Mouse (Mus musculus) bone marrow, adult 2 months (tissue): ENCODE results near the gene Gapdh.

Experiments used
- CTCF ChIP-seq: fragments of 200-500 bp; IDR thresholded peaks from 2 replicates; pipeline ENCODE4 v1.5.1; 2011; ENCODE audit warnings: low read length, control low read depth; ENCODE audit not compliant: control insufficient read depth, insufficient read depth
- POLR2A ChIP-seq: fragments of 200-500 bp; IDR thresholded peaks from 2 replicates; pipeline ENCODE4 v1.6.1; 2011; ENCODE audit warnings: low read depth, mild to moderate bottlenecking, control low read depth, low read length, borderline replicate concordance; ENCODE audit not compliant: control insufficient read depth

- TF ChIP-seq CTCF (peak; percentile 66; the same call in 1 of the 2 replicates), POLR2A (no peak)
Measured at GRCm38 (mm10) chr6:125137002-125137671, 29.1 kb downstream of the Gapdh start.
